Mouse (Mus musculus): Measurements from ENCODE around the gene Gm17617.

GRCm38 (mm10) chr13:55179591-55179990 lies 46.2 kb upstream of the Gm17617 start:
- TF ChIP-seq CTCF (IDR thresholded peaks at IDR 0.05; ENCODE audit: low read depth), result no peak
- no peak for TF ChIP-seq EP300 (optimal IDR thresholded peaks at IDR 0.05)

Measured in stomach, postnatal 0 days (tissue).